Mouse (Mus musculus) CH12.LX (cell line): Measurements from ENCODE around the gene 2310061I04Rik. TPM values are rescaled to one million over a fixed set of nuclear protein-coding genes. Genes with fewer than 3 reads are reported as not detected.

Experiments
- DNase-seq: peaks from one replicate; pipeline ENCODE4 v3.0.0-alpha.2; 2013; ENCODE audit errors: extremely low read depth
- H3K27ac ChIP-seq: 2 replicates; pipeline ENCODE4 v1.5.1; 2012; ENCODE audit warnings: low read depth, mild to moderate bottlenecking, control low read depth, moderate library complexity; ENCODE audit not compliant: insufficient read depth
- H3K27me3 ChIP-seq: replicated peaks from 2 replicates; pipeline ENCODE3; 2012; ENCODE audit warnings: inconsistent platforms
- H3K36me3 ChIP-seq, 2 experiments: replicated peaks in 1 of 2; 2 replicates each; pipeline versions ENCODE3 to v1.6.1; 2012; ENCODE audit warnings: inconsistent platforms in 1 of 2, low read length in 1 of 2, mild to moderate bottlenecking in 1 of 2, mixed read lengths in 1 of 2, moderate library complexity in 1 of 2; ENCODE audit not compliant: control insufficient read depth in 1 of 2, insufficient read depth in 1 of 2
- H3K4me1 ChIP-seq, 2 experiments: 2 replicates each; pipeline ENCODE4 v1.6.1; 2012; ENCODE audit warnings: inconsistent platforms in 1 of 2, moderate library complexity in 1 of 2; ENCODE audit not compliant: insufficient read depth in 2 of 2, control insufficient read depth in 1 of 2
- H3K4me2 ChIP-seq: 2 replicates; pipeline ENCODE4 v1.6.1; 2012; ENCODE audit warnings: low read depth, mild to moderate bottlenecking, control low read depth; ENCODE audit not compliant: poor library complexity, insufficient read depth, severe bottlenecking
- H3K4me3 ChIP-seq, 3 experiments: fragments of 150-350 bp in 1 of 3; sonication (generic) in 1 of 3; replicated peaks in 1 of 3; 2 replicates each; pipeline versions ENCODE3 to v1.5.1; 2011 to 2012; ENCODE audit warnings: low read depth in 2 of 3, low read length in 2 of 3, mild to moderate bottlenecking in 2 of 3, moderate library complexity in 2 of 3, control low read depth in 1 of 3, improper control_type of control experiment in 1 of 3, inconsistent platforms in 1 of 3, mixed read lengths in 1 of 3; ENCODE audit not compliant: poor library complexity in 1 of 3
- H3K79me2 ChIP-seq: replicated peaks from 2 replicates; pipeline ENCODE4 v1.6.1; 2012; ENCODE audit warnings: mild to moderate bottlenecking, moderate library complexity; ENCODE audit not compliant: control insufficient read depth, poor library complexity, insufficient read depth, severe bottlenecking; ENCODE audit errors: extremely low read depth
- H3K9ac ChIP-seq: 2 replicates; pipeline ENCODE4 v1.6.1; 2012; ENCODE audit warnings: low read depth, mild to moderate bottlenecking, control low read depth, moderate library complexity; ENCODE audit not compliant: insufficient read depth
- H3K9me3 ChIP-seq: replicated peaks from 2 replicates; pipeline ENCODE3; 2012; ENCODE audit warnings: low read length, inconsistent platforms, mixed read lengths
- BHLHE40 ChIP-seq: IDR thresholded peaks from 2 replicates; pipeline ENCODE4 v1.6.1; 2011; ENCODE audit warnings: mild to moderate bottlenecking, low read depth, low read length, improper control_type of control experiment
- CHD1 ChIP-seq: IDR thresholded peaks from 2 replicates; pipeline ENCODE4 v1.6.1; 2012; ENCODE audit warnings: low read depth, low read length, improper control_type of control experiment, inconsistent platforms
- CHD2 ChIP-seq: IDR thresholded peaks from 2 replicates; pipeline ENCODE4 v1.6.1; 2011; ENCODE audit warnings: low read length, improper control_type of control experiment
- CTCF ChIP-seq, 2 experiments: IDR thresholded peaks in 1 of 2; conservative IDR thresholded peaks in 1 of 2; 2 replicates each; pipeline ENCODE4 v1.5.1; 2011 to 2012; ENCODE audit warnings: low read depth in 2 of 2, low read length in 2 of 2, improper control_type of control experiment in 1 of 2, inconsistent platforms in 1 of 2, mild to moderate bottlenecking in 1 of 2, moderate library complexity in 1 of 2
- ELF1 ChIP-seq: IDR thresholded peaks from 2 replicates; pipeline ENCODE4 v1.6.1; 2014; ENCODE audit warnings: low read depth, mild to moderate bottlenecking, inconsistent platforms, low read length, improper control_type of control experiment
- EP300 ChIP-seq: IDR thresholded peaks from 2 replicates; pipeline ENCODE4 v1.6.1; 2011; ENCODE audit warnings: low read length, improper control_type of control experiment
- ETS1 ChIP-seq: conservative IDR thresholded peaks from 2 replicates; pipeline ENCODE4 v1.6.1; 2012; ENCODE audit warnings: low read depth, mild to moderate bottlenecking, inconsistent platforms, low read length, improper control_type of control experiment, moderate library complexity
- HCFC1 ChIP-seq: IDR thresholded peaks from 2 replicates; pipeline ENCODE4 v1.6.1; 2012; ENCODE audit warnings: low read depth, mild to moderate bottlenecking, inconsistent platforms, low read length, improper control_type of control experiment
- IRF4 ChIP-seq: IDR thresholded peaks from 2 replicates; pipeline ENCODE4 v1.6.1; 2014; ENCODE audit warnings: low read depth, mild to moderate bottlenecking, inconsistent platforms, low read length, improper control_type of control experiment
- JUN ChIP-seq: IDR thresholded peaks from 2 replicates; pipeline ENCODE4 v1.6.1; 2011; ENCODE audit warnings: low read depth, mild to moderate bottlenecking, low read length, improper control_type of control experiment, moderate library complexity; ENCODE audit not compliant: insufficient read depth
- JUND ChIP-seq: conservative IDR thresholded peaks from 2 replicates; pipeline ENCODE4 v1.6.1; 2011; ENCODE audit warnings: low read depth, low read length, improper control_type of control experiment
- KAT2A ChIP-seq: IDR thresholded peaks from 2 replicates; pipeline ENCODE4 v1.6.1; 2012; ENCODE audit warnings: low read length, improper control_type of control experiment, inconsistent platforms; ENCODE audit not compliant: insufficient replicate concordance
- MAFK ChIP-seq: IDR thresholded peaks from 2 replicates; pipeline ENCODE4 v1.6.1; 2011; ENCODE audit warnings: low read length, improper control_type of control experiment; ENCODE audit not compliant: insufficient replicate concordance
- MAX ChIP-seq: IDR thresholded peaks from 2 replicates; pipeline ENCODE4 v1.6.1; 2011; ENCODE audit warnings: low read length, improper control_type of control experiment
- MAZ ChIP-seq: IDR thresholded peaks from 2 replicates; pipeline ENCODE4 v1.6.1; 2012; ENCODE audit warnings: low read depth, mild to moderate bottlenecking, inconsistent platforms, low read length, improper control_type of control experiment, moderate library complexity
- MYC ChIP-seq: IDR thresholded peaks from 2 replicates; pipeline ENCODE4 v1.6.1; 2011; ENCODE audit warnings: low read depth, mild to moderate bottlenecking, improper control_type of control experiment, low read length
- PAX5 ChIP-seq: IDR thresholded peaks from 2 replicates; pipeline ENCODE4 v1.6.1; 2012; ENCODE audit warnings: low read length, inconsistent platforms, mixed read lengths
- POLR2A ChIP-seq: IDR thresholded peaks from 2 replicates; pipeline ENCODE4 v1.6.1; 2011; ENCODE audit warnings: low read depth, mild to moderate bottlenecking, improper control_type of control experiment, low read length
- POLR2AphosphoS2 ChIP-seq: IDR thresholded peaks from 2 replicates; pipeline ENCODE4 v1.6.1; 2011; ENCODE audit warnings: low read depth, low read length, improper control_type of control experiment
- RAD21 ChIP-seq: IDR thresholded peaks from 2 replicates; pipeline ENCODE4 v1.6.1; 2011; ENCODE audit warnings: low read depth, mild to moderate bottlenecking, low read length, improper control_type of control experiment, moderate library complexity
- USF1 ChIP-seq: IDR thresholded peaks from 2 replicates; pipeline ENCODE4 v1.6.1; 2014; ENCODE audit warnings: low read depth, mild to moderate bottlenecking, inconsistent platforms, low read length, improper control_type of control experiment
- USF2 ChIP-seq: conservative IDR thresholded peaks from 2 replicates; pipeline ENCODE4 v1.6.1; 2011; ENCODE audit warnings: low read depth, low read length, improper control_type of control experiment
- ZMIZ1 ChIP-seq: IDR thresholded peaks from 2 replicates; pipeline ENCODE4 v1.6.1; 2012; ENCODE audit warnings: low read depth, mild to moderate bottlenecking, inconsistent platforms, low read length, improper control_type of control experiment
- dilution Hi-C: fragments of 300-500 bp; cut with MboI; formaldehyde crosslinking; loops from 2 replicates; pipeline ENCODE4 v1.14.3; 2020; ENCODE audit warnings: low sequenced_read_pairs; ENCODE audit not compliant: extremely low pct_unique_long_range_greater_than_20kb, extremely low pct_ligation_motif_present
- in situ Hi-C: fragments of 300-500 bp; cut with MboI; formaldehyde crosslinking; loops from 3 replicates; pipeline ENCODE4 v1.14.3; 2019; ENCODE audit warnings: low sequenced_read_pairs, low pct_ligation_motif_present, low pct_unique_long_range_greater_than_20kb, mixed read lengths
- polyA plus RNA-seq: library from polyadenylated mRNA; unstranded; fragments of >175 nt; gene quantifications from 2 replicates; pipeline ENCODE4 v1.2.1, GENCODE M21; 2012; ENCODE audit warnings: low read depth; ENCODE audit not compliant: insufficient read length
- total RNA-seq, 2 experiments: library from RNA; depleted of rRNA; stranded (reverse); fragments of 300-350 nt in 1 of 2; fragments of >200 nt in 1 of 2; gene quantifications; 2 replicates each; pipeline ENCODE4 v1.2.3; 2012 to 2014

2310061I04Rik gene
- total and polyA plus RNA-seq, 3 experiments = 5.7 to 46.4 (median 8.7) TPM

DNA sequence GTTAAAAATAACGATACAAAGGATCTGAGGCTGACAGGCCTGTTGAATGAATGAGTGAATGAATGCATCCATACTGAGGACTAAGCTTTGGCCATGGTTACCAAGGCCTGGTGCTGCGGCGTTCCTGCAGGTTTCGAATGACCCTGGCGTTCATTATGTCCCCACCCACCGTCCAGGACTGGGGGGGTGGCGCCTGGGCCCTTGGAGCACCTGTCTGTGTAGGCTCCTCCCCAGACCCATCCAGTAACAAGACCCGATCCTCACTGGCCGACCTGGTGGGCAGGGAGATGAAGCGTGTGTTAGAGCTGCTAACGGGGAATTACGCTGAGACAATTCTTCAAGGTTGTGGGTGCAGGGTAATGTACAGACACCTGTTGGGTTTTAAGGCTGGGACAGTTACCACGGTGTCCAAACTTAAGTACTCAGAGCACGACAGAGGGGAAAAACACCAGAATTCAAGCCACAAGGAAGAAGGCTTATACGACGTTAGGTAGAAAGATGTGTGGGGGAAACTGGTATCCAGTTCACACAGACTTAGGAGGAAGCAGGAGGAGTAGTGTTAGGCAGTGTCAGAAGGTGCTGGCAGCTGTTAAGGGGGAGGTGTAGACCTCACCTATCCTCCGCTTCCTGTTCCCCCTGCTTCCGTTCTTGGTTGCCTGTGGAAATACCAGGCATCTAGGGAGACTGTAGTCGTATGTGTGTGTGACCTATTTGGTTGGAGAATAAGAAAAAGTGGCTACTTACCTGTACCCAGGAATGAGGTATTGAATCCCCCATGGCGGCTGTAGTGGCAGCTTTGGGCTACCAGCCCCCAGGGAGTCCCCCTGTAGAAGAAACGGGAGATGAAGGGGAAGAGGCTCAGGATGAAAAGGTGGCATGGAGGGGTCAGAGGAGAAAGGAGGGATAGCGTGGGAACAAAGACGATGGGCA is 678 bp upstream of the 2310061I04Rik start:
- peak; percentile 73 for DNase-seq
- Histone ChIP-seq H3K79me2 (peaks cover 9% of the 10 kb centered on the region), H3K9ac (peak overlapping the region; percentile 41), H3K27me3 (no peaks in the 10 kb centered on the region), H3K36me3 (peaks cover 17 to 58% of the 10 kb centered on the region in 2 experiments)
- TF ChIP-seq MAX = no peak
- no peak for TF ChIP-seq HCFC1
- no peak for TF ChIP-seq BHLHE40
- no peak for TF ChIP-seq PAX5
- 0 out of 2 replicates have a peak, but pooled peaks have one; percentile 47 for TF ChIP-seq KAT2A
- TF ChIP-seq POLR2A = peak; percentile 42; the same call in 1 of the 2 replicates
- TF ChIP-seq EP300 = 0 out of 2 replicates have a peak, but pooled peaks have one; percentile 7
- TF ChIP-seq JUND = no peak
- no peak; the same call in 1 of the 2 replicates for TF ChIP-seq ELF1
- TF ChIP-seq JUN = no peak
- TF ChIP-seq USF2 = no peak
- TF ChIP-seq MYC = peak; percentile 66; the same call in 1 of the 2 replicates
- TF ChIP-seq ZMIZ1 = no peak; the same call in 1 of the 2 replicates
- TF ChIP-seq MAZ = no peak
- 0 out of 2 replicates have a peak, but pooled peaks have one; percentile 26 for TF ChIP-seq POLR2AphosphoS2
- TF ChIP-seq, all 38 proteins: peak for 5
- H3K4me2 ChIP-seq = peak overlapping the region; percentile 68
- dilution Hi-C loops (no loop called here), in situ Hi-C loops (no loop called here)
- no peaks in the 10 kb centered on the region for H3K9me3 ChIP-seq
- H3K27ac ChIP-seq = peak overlapping the region; percentile 87
- H3K4me3 ChIP-seq = peak overlapping the region; percentile 18 to 87 (median 36)
- peaks cover 7 to 23% of the 10 kb centered on the region in 2 experiments for H3K4me1 ChIP-seq

DNA sequence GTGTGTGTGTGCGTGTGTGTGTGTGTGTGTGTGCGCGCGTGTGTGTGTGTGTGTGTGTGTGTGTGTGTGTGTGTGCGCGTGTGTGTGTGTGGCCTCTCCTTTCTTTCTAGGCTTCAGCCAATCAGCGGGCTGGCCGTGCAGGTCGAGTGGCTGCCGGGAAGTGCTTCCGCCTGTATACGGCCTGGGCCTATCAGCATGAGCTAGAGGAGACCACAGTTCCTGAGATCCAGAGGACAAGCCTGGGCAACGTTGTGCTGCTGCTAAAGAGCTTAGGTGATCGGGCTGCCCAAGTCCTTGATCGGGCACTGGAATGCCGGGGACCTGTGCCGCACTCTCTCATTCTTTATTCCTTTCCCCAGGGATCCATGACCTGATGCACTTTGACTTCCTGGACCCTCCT is 9.5 kb downstream of the 2310061I04Rik start:
- Histone ChIP-seq H3K4me3 (no peak overlapping the region), H3K9ac (no peak overlapping the region), H3K27me3 (no peaks in the 10 kb centered on the region), H3K4me1 (no peaks in the 10 kb centered on the region), H3K9me3 (no peaks in the 10 kb centered on the region), H3K36me3 (peaks cover 80 to 97% of the 10 kb centered on the region in 2 experiments), H3K79me2 (no peaks in the 10 kb centered on the region), H3K4me2 (no peak overlapping the region), H3K27ac (no peak overlapping the region)
- DNase-seq = no peak
- TF ChIP-seq MAFK = no peak
- no peak for TF ChIP-seq ETS1
- no peak for TF ChIP-seq EP300
- no peak for TF ChIP-seq CTCF (conservative IDR thresholded peaks at IDR 0.05 in 1 of 2, IDR thresholded peaks at IDR 0.05 in 1 of 2; ENCODE audit: low read depth in 2 of 2, low read length in 2 of 2)
- no peak for TF ChIP-seq MAZ
- TF ChIP-seq JUN = no peak
- TF ChIP-seq CHD2 = no peak
- no peak for TF ChIP-seq MAX
- no peak for TF ChIP-seq RAD21
- no peak for TF ChIP-seq USF1
- TF ChIP-seq JUND = no peak
- TF ChIP-seq IRF4 = no peak
- TF ChIP-seq CHD1 = no peak
- dilution Hi-C loops = no loop called here
- in situ Hi-C loops = no loop called here
